Mouse (Mus musculus): ENCODE results near the gene Sugp2.

DNA sequence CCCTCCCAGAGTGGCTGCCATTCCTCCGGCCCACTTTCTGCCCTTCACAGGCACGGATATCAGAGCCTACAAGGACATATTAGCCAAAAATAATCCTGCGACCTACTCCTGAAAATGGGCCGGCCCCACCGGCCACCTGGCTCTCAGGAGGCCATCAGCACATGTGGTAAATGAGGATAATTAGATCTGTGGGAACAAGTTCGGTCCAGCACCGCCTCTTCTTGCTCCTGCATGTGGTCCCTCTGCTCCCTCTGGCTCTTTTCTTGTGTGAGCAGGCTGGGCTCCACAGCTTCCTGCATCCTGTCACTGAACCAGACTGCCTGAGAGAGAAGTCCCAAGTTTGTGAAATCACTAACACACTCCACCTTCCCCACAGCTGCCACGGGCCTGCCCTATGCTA, 45.2 kb downstream of the Sugp2 start:
- TF ChIP-seq CTCF (conservative IDR thresholded peaks at IDR 0.05 in 1 of 2, IDR thresholded peaks at IDR 0.05 in 1 of 2; ENCODE audit: low read depth in 2 of 2, low read length in 2 of 2) (no peak), ETS1 (conservative IDR thresholded peaks at IDR 0.05; ENCODE audit: low read depth, low read length) (no peak), NRF1 (IDR thresholded peaks at IDR 0.05; ENCODE audit: low read depth, low read length) (no peak), MAFK (IDR thresholded peaks at IDR 0.05; ENCODE audit: insufficient replicate concordance, low read length) (no peak), E2F4 (IDR thresholded peaks at IDR 0.05; ENCODE audit: insufficient replicate concordance, low read depth, low read length) (no peak), POLR2A (IDR thresholded peaks at IDR 0.05; ENCODE audit: low read depth, low read length) (no peak)

Data from CH12.LX (cell line).